Mouse (Mus musculus): Measurements from ENCODE around the gene Ptpn6. TPM values are rescaled to one million over a fixed set of nuclear protein-coding genes. Genes with fewer than 3 reads are reported as not detected.

The Ptpn6 gene
- total RNA-seq, 1 experiment: 16.5 TPM

GRCm38 (mm10) chr6:124711824-124712782, 26.4 kb downstream of the Ptpn6 start, which contains the start of the genes Emg1 and Phb2:
Gene Emg1 (minus strand): TSS chr6:124712178.
Gene Phb2 (plus strand): TSS chr6:124712336.
- H3K36me3 ChIP-seq (ENCODE audit: control insufficient read depth, insufficient read depth, low read length, poor library complexity, severe bottlenecking): peaks cover 51% of the 10 kb centered on the region
- peak within 1 kb of the TSS; percentile 93 to 95 for H3K4me3 ChIP-seq (ENCODE audit: insufficient read depth in 1 of 2, low read depth in 1 of 2, low read length in 2 of 2, poor library complexity in 1 of 2, severe bottlenecking in 1 of 2)
- in situ Hi-C loops (cut with MboI; ENCODE audit: low sequenced_read_pairs in 2 of 2, unreplicated experiment in 2 of 2): no loop called here
- H3K27ac ChIP-seq (ENCODE audit: insufficient read depth, low read depth, low read length, poor library complexity, severe bottlenecking): peak within 1 kb of the TSS; percentile 83
- no peaks in the 10 kb centered on the region for H3K9me3 ChIP-seq (ENCODE audit: control insufficient read depth, insufficient read depth, low read depth, low read length)
- TF ChIP-seq MAFK (IDR thresholded peaks at IDR 0.05; ENCODE audit: insufficient read depth, low read depth, low read length) (no peak), CHD2 (IDR thresholded peaks at IDR 0.05; ENCODE audit: low read depth, low read length) (no peak), ZNF384 (IDR thresholded peaks at IDR 0.05; ENCODE audit: low read depth, low read length) (peak; percentile 60; the same call in 1 of the 2 replicates), HCFC1 (IDR thresholded peaks at IDR 0.05; ENCODE audit: borderline replicate concordance, insufficient read depth, low read length) (peak; percentile 91), ZC3H11A (IDR thresholded peaks at IDR 0.05; ENCODE audit: borderline replicate concordance, low read depth, low read length) (no peak)
- H3K9ac ChIP-seq (ENCODE audit: insufficient read depth, low read depth, low read length, poor library complexity, severe bottlenecking): peak within 1 kb of the TSS; percentile 95
- DNase-seq (ENCODE audit: low read depth, low spot score): peak; percentile 97
- peaks cover 3 to 5% of the 10 kb centered on the region in 2 experiments; a peak in 2 of 4 replicates for H3K4me1 ChIP-seq (ENCODE audit: control insufficient read depth in 2 of 2, insufficient read depth in 2 of 2, low read length in 2 of 2, poor library complexity in 1 of 2)

- peaks cover 39% of the 10 kb centered on the region for H3K36me3 ChIP-seq (ENCODE audit: control insufficient read depth, insufficient read depth, low read length, poor library complexity, severe bottlenecking)
- no peaks in the 10 kb centered on the region for H3K9me3 ChIP-seq (ENCODE audit: control insufficient read depth, insufficient read depth, low read depth, low read length)
- in situ Hi-C loops (cut with MboI; ENCODE audit: low sequenced_read_pairs in 2 of 2, unreplicated experiment in 2 of 2): no loop called here
Observed at GRCm38 (mm10) chr6:124708289-124708889, 30.1 kb downstream of the Ptpn6 start.

GRCm38 (mm10) chr6:124706061-124706627, 32.4 kb downstream of the Ptpn6 start:
- peaks cover 55% of the 10 kb centered on the region for H3K36me3 ChIP-seq (ENCODE audit: control insufficient read depth, insufficient read depth, low read length, poor library complexity, severe bottlenecking)
- TF ChIP-seq ZC3H11A (IDR thresholded peaks at IDR 0.05; ENCODE audit: borderline replicate concordance, low read depth, low read length): no peak
- no peak for TF ChIP-seq CHD2 (IDR thresholded peaks at IDR 0.05; ENCODE audit: low read depth, low read length)
- no peak for TF ChIP-seq HCFC1 (IDR thresholded peaks at IDR 0.05; ENCODE audit: borderline replicate concordance, insufficient read depth, low read length)
- TF ChIP-seq MAFK (IDR thresholded peaks at IDR 0.05; ENCODE audit: insufficient read depth, low read depth, low read length): no peak
- no peak for TF ChIP-seq ZNF384 (IDR thresholded peaks at IDR 0.05; ENCODE audit: low read depth, low read length)
- H3K9me3 ChIP-seq (ENCODE audit: control insufficient read depth, insufficient read depth, low read depth, low read length): no peaks in the 10 kb centered on the region
- no peak for DNase-seq (ENCODE audit: low read depth, low spot score)
- H3K4me3 ChIP-seq (ENCODE audit: insufficient read depth in 1 of 2, low read depth in 1 of 2, low read length in 2 of 2, poor library complexity in 1 of 2, severe bottlenecking in 1 of 2): no peak overlapping the region
- H3K9ac ChIP-seq (ENCODE audit: insufficient read depth, low read depth, low read length, poor library complexity, severe bottlenecking): no peak overlapping the region
- no peak overlapping the region for H3K27ac ChIP-seq (ENCODE audit: insufficient read depth, low read depth, low read length, poor library complexity, severe bottlenecking)
- in situ Hi-C loops (cut with MboI; ENCODE audit: low sequenced_read_pairs in 2 of 2, unreplicated experiment in 2 of 2): no loop called here
- peaks cover 3 to 18% of the 10 kb centered on the region in 2 experiments; a peak in 1 of 4 replicates for H3K4me1 ChIP-seq (ENCODE audit: control insufficient read depth in 2 of 2, insufficient read depth in 2 of 2, low read length in 2 of 2, poor library complexity in 1 of 2)

More at GRCm38 (mm10) chr6:124708289-124708889, 30.1 kb downstream of the Ptpn6 start:
- no peak for DNase-seq (ENCODE audit: low read depth, low spot score)
- Histone ChIP-seq H3K27ac (ENCODE audit: insufficient read depth, low read depth, low read length, poor library complexity, severe bottlenecking) (no peak overlapping the region), H3K4me1 (ENCODE audit: control insufficient read depth in 2 of 2, insufficient read depth in 2 of 2, low read length in 2 of 2, poor library complexity in 1 of 2) (peaks cover 3% of the 10 kb centered on the region in 2 experiments; a peak in 2 of 4 replicates), H3K9ac (ENCODE audit: insufficient read depth, low read depth, low read length, poor library complexity, severe bottlenecking) (no peak overlapping the region), H3K4me3 (ENCODE audit: insufficient read depth in 1 of 2, low read depth in 1 of 2, low read length in 2 of 2, poor library complexity in 1 of 2, severe bottlenecking in 1 of 2) (no peak overlapping the region)
- TF ChIP-seq ZNF384 (IDR thresholded peaks at IDR 0.05; ENCODE audit: low read depth, low read length) (no peak), ZC3H11A (IDR thresholded peaks at IDR 0.05; ENCODE audit: borderline replicate concordance, low read depth, low read length) (no peak), CHD2 (IDR thresholded peaks at IDR 0.05; ENCODE audit: low read depth, low read length) (no peak), HCFC1 (IDR thresholded peaks at IDR 0.05; ENCODE audit: borderline replicate concordance, insufficient read depth, low read length) (no peak), MAFK (IDR thresholded peaks at IDR 0.05; ENCODE audit: insufficient read depth, low read depth, low read length) (no peak)

GRCm38 (mm10) chr6:124704417-124704816, 34.1 kb downstream of the Ptpn6 start:
- Histone ChIP-seq H3K27ac (ENCODE audit: insufficient read depth, low read depth, low read length, poor library complexity, severe bottlenecking) (no peak overlapping the region), H3K9me3 (ENCODE audit: control insufficient read depth, insufficient read depth, low read depth, low read length) (no peaks in the 10 kb centered on the region), H3K9ac (ENCODE audit: insufficient read depth, low read depth, low read length, poor library complexity, severe bottlenecking) (no peak overlapping the region), H3K36me3 (ENCODE audit: control insufficient read depth, insufficient read depth, low read length, poor library complexity, severe bottlenecking) (peaks cover 60% of the 10 kb centered on the region), H3K4me3 (ENCODE audit: insufficient read depth in 1 of 2, low read depth in 1 of 2, low read length in 2 of 2, poor library complexity in 1 of 2, severe bottlenecking in 1 of 2) (no peak overlapping the region), H3K4me1 (ENCODE audit: control insufficient read depth in 2 of 2, insufficient read depth in 2 of 2, low read length in 2 of 2, poor library complexity in 1 of 2) (peaks cover 0 to 21% of the 10 kb centered on the region in 2 experiments; a peak in 1 of 4 replicates)
- no peak for TF ChIP-seq ZC3H11A (IDR thresholded peaks at IDR 0.05; ENCODE audit: borderline replicate concordance, low read depth, low read length)
- TF ChIP-seq ZNF384 (IDR thresholded peaks at IDR 0.05; ENCODE audit: low read depth, low read length): no peak
- TF ChIP-seq CHD2 (IDR thresholded peaks at IDR 0.05; ENCODE audit: low read depth, low read length): no peak
- TF ChIP-seq HCFC1 (IDR thresholded peaks at IDR 0.05; ENCODE audit: borderline replicate concordance, insufficient read depth, low read length): no peak
- TF ChIP-seq MAFK (IDR thresholded peaks at IDR 0.05; ENCODE audit: insufficient read depth, low read depth, low read length): no peak
- no peak for DNase-seq (ENCODE audit: low read depth, low spot score)
- in situ Hi-C loops (cut with MboI; ENCODE audit: low sequenced_read_pairs in 2 of 2, unreplicated experiment in 2 of 2): no loop called here

All from ES-E14 (cell line).